Mouse (Mus musculus) megakaryocyte, embryonic 14.5 days (primary cell): Measurements from ENCODE around the gene Prdm12. TPM values are rescaled to one million over a fixed set of nuclear protein-coding genes. Genes with fewer than 3 reads are reported as not detected.
"Not testable (repeated sequence)": the region's sequence is repeated elsewhere in the genome, so short reads cannot be mapped to it uniquely, and the experiment has no call there.

Experiments used
- H3K27me3 ChIP-seq: replicated peaks from 2 replicates; pipeline ENCODE3; 2012; ENCODE audit warnings: inconsistent platforms
- H3K36me3 ChIP-seq: replicated peaks from 2 replicates; pipeline ENCODE3; 2012; ENCODE audit warnings: low read length, inconsistent platforms, mixed read lengths
- H3K4me1 ChIP-seq: 2 replicates; pipeline ENCODE4 v1.6.1; 2012; ENCODE audit warnings: inconsistent platforms
- H3K4me3 ChIP-seq: replicated peaks from 2 replicates; pipeline ENCODE3; 2012; ENCODE audit warnings: moderate library complexity, mild to moderate bottlenecking, inconsistent platforms
- H3K9me3 ChIP-seq: 2 replicates; pipeline ENCODE4 v1.6.1; 2012; ENCODE audit warnings: inconsistent platforms
- FLI1 ChIP-seq: IDR thresholded peaks from 2 replicates; pipeline ENCODE4 v1.6.1; 2012; ENCODE audit warnings: low read length, inconsistent platforms, mixed read lengths
- GATA1 ChIP-seq: IDR thresholded peaks from 3 replicates; pipeline ENCODE4 v1.6.1; 2012; ENCODE audit warnings: mixed read lengths, low read length, inconsistent platforms, borderline replicate concordance
- polyA plus RNA-seq: library from polyadenylated mRNA; stranded (reverse); fragments of >175 nt; gene quantifications from 2 replicates; pipeline ENCODE4 v1.2.3, GENCODE M21; 2012; ENCODE audit warnings: low replicate concordance; ENCODE audit not compliant: insufficient read depth

Prdm12 gene
- polyA plus RNA-seq, 1 experiment: not detected

GRCm38 (mm10) chr2:31641508-31641830, 1.6 kb downstream of the Prdm12 start:
- TF ChIP-seq GATA1: no peak
- TF ChIP-seq FLI1: no peak
- Histone ChIP-seq H3K4me3 (no peak overlapping the region), H3K36me3 (no peaks in the 10 kb centered on the region), H3K9me3 (no peaks in the 10 kb centered on the region), H3K4me1 (peaks cover 33% of the 10 kb centered on the region), H3K27me3 (peaks cover 99% of the 10 kb centered on the region)

- TF ChIP-seq GATA1 (no peak), FLI1 (no peak)
- Histone ChIP-seq H3K9me3 (no peaks in the 10 kb centered on the region), H3K4me1 (peaks cover 31% of the 10 kb centered on the region), H3K36me3 (no peaks in the 10 kb centered on the region), H3K27me3 (peaks cover 99% of the 10 kb centered on the region), H3K4me3 (no peak overlapping the region)
These were observed 2.1 kb downstream of the Prdm12 start for GRCm38 (mm10) chr2:31641929-31642328.

GRCm38 (mm10) chr2:31653971-31654853, 14.4 kb downstream of the Prdm12 start:
- H3K36me3 ChIP-seq: no peaks in the 10 kb centered on the region
- H3K27me3 ChIP-seq: peaks cover 94% of the 10 kb centered on the region
- H3K9me3 ChIP-seq: peaks cover 24% of the 10 kb centered on the region
- H3K4me1 ChIP-seq: peaks cover 17% of the 10 kb centered on the region
- TF ChIP-seq GATA1 (no peak), FLI1 (no peak)
- H3K4me3 ChIP-seq: peak overlapping the region; percentile 90

- Histone ChIP-seq H3K4me3 (peak overlapping the region; percentile 90), H3K27me3 (peaks cover 94% of the 10 kb centered on the region), H3K4me1 (peaks cover 17% of the 10 kb centered on the region), H3K36me3 (no peaks in the 10 kb centered on the region), H3K9me3 (peaks cover 32% of the 10 kb centered on the region)
- no peak for TF ChIP-seq GATA1
- TF ChIP-seq FLI1: no peak
These were observed 15.2 kb downstream of the Prdm12 start for GRCm38 (mm10) chr2:31654854-31655559.

GRCm38 (mm10) chr2:31656374-31656773, 16.5 kb downstream of the Prdm12 start:
- H3K27me3 ChIP-seq: peaks cover 93% of the 10 kb centered on the region
- H3K36me3 ChIP-seq: no peaks in the 10 kb centered on the region
- H3K9me3 ChIP-seq: peaks cover 34% of the 10 kb centered on the region
- peaks cover 17% of the 10 kb centered on the region for H3K4me1 ChIP-seq
- no peak overlapping the region for H3K4me3 ChIP-seq
- TF ChIP-seq FLI1 (no peak), GATA1 (no peak)

GRCm38 (mm10) chr2:31662939-31663803, 23.3 kb downstream of the Prdm12 start:
- Histone ChIP-seq H3K27me3 (peaks cover 80% of the 10 kb centered on the region), H3K9me3 (peaks cover 20% of the 10 kb centered on the region), H3K4me3 (no peak overlapping the region), H3K36me3 (no peaks in the 10 kb centered on the region), H3K4me1 (peaks cover 21% of the 10 kb centered on the region)
- TF ChIP-seq FLI1 (no peak), GATA1 (no peak)

- no peak overlapping the region for H3K4me3 ChIP-seq
- no peak for TF ChIP-seq FLI1
- TF ChIP-seq GATA1: no peak
- peaks cover 74% of the 10 kb centered on the region for H3K27me3 ChIP-seq
- peaks cover 21% of the 10 kb centered on the region for H3K4me1 ChIP-seq
- H3K36me3 ChIP-seq: no peaks in the 10 kb centered on the region
- peaks cover 14% of the 10 kb centered on the region for H3K9me3 ChIP-seq
These were observed 24.0 kb downstream of the Prdm12 start for GRCm38 (mm10) chr2:31663804-31664180.

- Histone ChIP-seq H3K36me3 (peaks cover 5% of the 10 kb centered on the region), H3K9me3 (no peaks in the 10 kb centered on the region), H3K4me3 (no peak overlapping the region), H3K27me3 (peaks cover 40% of the 10 kb centered on the region), H3K4me1 (peaks cover 37% of the 10 kb centered on the region)
- TF ChIP-seq FLI1 (no peak), GATA1 (no peak)
These were observed 27.5 kb downstream of the Prdm12 start for GRCm38 (mm10) chr2:31667332-31667731.

- Histone ChIP-seq H3K27me3 (peaks cover 13% of the 10 kb centered on the region), H3K36me3 (peaks cover 37% of the 10 kb centered on the region), H3K4me1 (peaks cover 45% of the 10 kb centered on the region), H3K9me3 (no peaks in the 10 kb centered on the region), H3K4me3 (peak within 1 kb of the TSS; percentile 94)
- no peak for TF ChIP-seq GATA1
- no peak for TF ChIP-seq FLI1
These were observed 30.8 kb downstream of the Prdm12 start, which contains the start of gene Exosc2 for GRCm38 (mm10) chr2:31670551-31671035. TSS of gene Exosc2 (plus strand) at chr2:31670715.

GRCm38 (mm10) chr2:31678641-31679040, 38.8 kb downstream of the Prdm12 start:
- Histone ChIP-seq H3K4me3 (no peak overlapping the region), H3K4me1 (peaks cover 13% of the 10 kb centered on the region; the same call in 1 of the 2 replicates), H3K36me3 (peaks cover 78% of the 10 kb centered on the region), H3K27me3 (no peaks in the 10 kb centered on the region), H3K9me3 (no peaks in the 10 kb centered on the region)
- TF ChIP-seq GATA1: no peak
- TF ChIP-seq FLI1: no peak

GRCm38 (mm10) chr2:31681051-31681707, 41.3 kb downstream of the Prdm12 start:
- peaks cover 55% of the 10 kb centered on the region for H3K36me3 ChIP-seq

More at GRCm38 (mm10) chr2:31681051-31681707, 41.3 kb downstream of the Prdm12 start:
- H3K4me1 ChIP-seq: peaks cover 11% of the 10 kb centered on the region; the same call in 1 of the 2 replicates
- H3K27me3 ChIP-seq, H3K9me3 ChIP-seq, H3K4me3 ChIP-seq: not testable (repeated sequence)
